Mouse (Mus musculus): ENCODE results near the gene Acot9. TPM values are rescaled to one million over a fixed set of nuclear protein-coding genes. Genes with fewer than 3 reads are reported as not detected.
A peak's percentile ranks its signal among the peaks of the same experiment; 100 is the strongest.

Acot9 gene
- 10 to 100 TPM; 36.2 to 38.2 TPM for total RNA-seq (2021)
- long read RNA-seq, experiment 1, transcript Acot9-201 (15 exons, 1,752 nt): major isoform, 37 of 41 reads
- long read RNA-seq, experiment 1, partial matches to known transcripts: 1 of 41 reads
- long read RNA-seq, experiment 1, other reads (novel, unspliced or antisense): 1 of 41 reads
- long read RNA-seq, experiment 2, transcript Acot9-201 (15 exons, 1,752 nt): major isoform, 56 of 66 reads
- long read RNA-seq, experiment 2, partial matches to known transcripts: 3 of 66 reads
- long read RNA-seq, experiment 2, other reads (novel, unspliced or antisense): 3 of 66 reads

DNA sequence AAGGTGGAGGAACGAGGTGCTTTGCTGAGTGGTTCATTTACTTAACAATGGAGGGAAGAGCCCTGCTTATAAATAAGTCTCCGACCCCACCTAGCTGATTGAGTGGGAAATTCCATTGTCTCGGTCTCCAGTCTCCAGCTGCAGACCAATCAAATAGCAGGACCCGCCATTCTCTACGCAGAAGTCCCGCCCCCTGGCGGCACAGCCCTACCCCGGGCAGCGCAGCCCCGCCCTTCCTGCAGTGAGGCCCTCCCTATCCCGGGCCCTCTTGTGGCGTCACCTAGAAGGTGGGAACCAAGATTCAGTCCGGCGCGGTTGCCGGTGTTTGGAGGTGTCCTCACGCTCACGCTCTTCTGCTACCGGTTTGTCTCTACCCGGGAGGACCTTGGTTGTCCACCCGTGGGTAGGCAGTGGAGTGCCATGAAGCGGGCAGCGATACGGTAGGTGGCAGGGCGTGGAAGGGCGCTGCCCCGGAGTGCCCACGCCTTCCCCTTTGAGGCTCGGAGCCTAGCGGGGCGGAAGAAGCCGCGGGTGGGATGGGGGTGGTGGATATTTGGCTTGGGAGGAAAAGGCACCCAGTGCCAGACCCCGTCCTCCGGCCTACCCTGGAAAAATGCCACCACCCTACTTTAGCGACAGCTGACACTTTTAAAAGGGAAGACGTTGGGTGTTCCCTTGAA lies at the start of gene Acot9:
Gene Acot9, plus strand, starts transcription at position 209 of the 680 bp plus-strand sequence.
- peak; percentile 50 to 70 for DNase-seq (ENCODE audit: low spot score in 2 of 2)

- DNase-seq (ENCODE audit: low spot score in 2 of 2): no peak
These were observed 47.7 kb upstream of the Acot9 start for GRCm38 (mm10) chrX:155214291-155215136.

GRCm38 (mm10) chrX:155215501-155216248 lies 46.6 kb upstream of the Acot9 start:
- no peak for DNase-seq (ENCODE audit: low spot score in 2 of 2)

GRCm38 (mm10) chrX:155216271-155216670 lies 46.0 kb upstream of the Acot9 start, which contains the start of gene Sat1:
Gene Sat1 (minus strand): TSS chrX:155216449.
- DNase-seq (ENCODE audit: low spot score in 2 of 2): peak; percentile 58 to 83

DNA sequence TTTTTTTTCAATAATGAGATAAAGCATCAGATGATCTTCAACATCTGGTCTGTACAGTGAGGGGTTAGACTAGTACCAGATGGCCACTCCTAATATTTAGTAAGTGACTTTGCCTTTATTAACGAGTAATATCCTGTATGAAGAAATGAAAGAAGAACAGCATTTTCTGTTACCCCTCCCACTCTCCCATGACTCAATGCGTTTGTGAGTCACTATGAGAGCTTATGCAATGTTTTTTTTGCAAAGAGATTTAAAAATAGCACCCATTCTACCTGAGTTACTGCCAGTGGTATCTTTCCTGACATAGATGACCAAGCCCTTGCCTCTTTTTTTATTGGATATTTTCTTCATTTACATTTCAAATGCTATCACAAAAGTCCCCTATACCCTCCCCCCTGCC lies 44.0 kb upstream of the Acot9 start:
- DNase-seq (ENCODE audit: low spot score in 2 of 2): no peak

GRCm38 (mm10) chrX:155256856-155257255 lies 5.4 kb upstream of the Acot9 start:
- DNase-seq (ENCODE audit: low spot score in 2 of 2): no peak

DNA sequence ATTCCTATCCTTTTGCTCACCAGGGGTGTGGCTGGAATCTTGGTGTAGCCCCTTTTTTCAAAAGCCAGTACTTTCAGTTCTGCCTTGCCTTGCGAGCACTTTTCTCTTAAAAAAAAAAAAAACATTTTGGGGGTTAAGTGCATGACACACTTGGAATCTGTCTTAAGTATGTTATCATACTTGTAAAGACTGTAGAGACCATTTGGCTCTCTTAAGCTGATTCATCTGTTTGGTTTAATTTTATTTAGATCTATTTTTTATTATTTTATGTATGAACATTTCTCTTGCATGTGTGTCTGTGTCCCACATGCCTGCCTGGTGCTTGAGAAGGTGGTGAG lies 641 bp downstream of the Acot9 start:
- no peak for DNase-seq (ENCODE audit: low spot score in 2 of 2)

- no peak for DNase-seq (ENCODE audit: low spot score in 2 of 2)
These were observed 16.2 kb downstream of the Acot9 start for GRCm38 (mm10) chrX:155278483-155278882.

DNA sequence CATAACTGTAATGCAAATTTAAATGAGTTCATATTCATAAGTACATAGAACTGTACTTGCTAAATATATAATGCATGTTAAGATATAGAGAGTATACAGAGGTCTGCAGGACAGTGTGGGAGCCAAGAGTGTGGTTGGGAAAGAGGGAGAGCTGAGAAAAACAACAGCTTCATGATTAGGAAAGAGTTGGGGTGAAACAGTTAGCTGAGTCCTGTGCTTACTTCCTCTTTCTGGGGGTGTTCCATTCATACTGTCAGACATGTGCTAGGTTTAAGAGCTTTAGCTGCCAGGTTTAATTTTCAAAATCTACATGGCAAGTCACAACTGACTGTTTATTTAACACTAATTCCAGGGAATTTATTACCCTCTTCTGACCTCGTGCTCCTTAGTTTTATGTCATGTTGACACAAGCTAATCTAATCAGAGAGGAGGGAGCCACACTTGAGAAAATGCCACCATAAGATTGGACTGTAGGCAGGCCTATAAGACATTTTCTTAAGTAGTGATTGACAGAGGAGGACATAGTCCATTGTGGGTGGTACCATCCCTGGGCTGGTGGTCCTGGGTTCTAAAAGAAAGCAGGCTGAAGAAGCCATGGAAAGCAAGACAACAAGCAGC lies 18.3 kb downstream of the Acot9 start:
- DNase-seq (ENCODE audit: low spot score in 2 of 2): no peak

DNA sequence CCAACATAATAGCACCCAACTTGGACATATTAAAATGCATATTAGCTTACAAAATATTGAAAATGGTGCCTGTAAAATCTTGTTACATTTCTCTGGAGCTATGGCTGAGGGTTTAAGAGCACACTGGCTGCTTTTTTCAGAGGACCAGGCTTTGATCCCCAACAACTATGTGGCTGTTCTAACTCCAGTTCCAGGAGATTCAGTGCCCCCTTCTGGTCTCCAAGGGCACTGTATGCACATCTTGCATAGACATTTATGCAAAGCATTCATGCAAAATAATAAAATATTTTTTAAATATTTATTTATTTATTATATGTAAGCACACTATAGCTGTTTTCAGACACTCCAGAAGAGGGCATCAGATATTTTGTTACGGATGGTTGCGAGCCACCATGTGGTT lies 44.1 kb downstream of the Acot9 start:
- DNase-seq (ENCODE audit: low spot score in 2 of 2): no peak

GRCm38 (mm10) chrX:155318005-155318404 lies 55.8 kb downstream of the Acot9 start:
- no peak for DNase-seq (ENCODE audit: low spot score in 2 of 2)

- DNase-seq (ENCODE audit: low spot score in 2 of 2): no peak
These were observed 75.3 kb downstream of the Acot9 start for GRCm38 (mm10) chrX:155337567-155337904.

DNA sequence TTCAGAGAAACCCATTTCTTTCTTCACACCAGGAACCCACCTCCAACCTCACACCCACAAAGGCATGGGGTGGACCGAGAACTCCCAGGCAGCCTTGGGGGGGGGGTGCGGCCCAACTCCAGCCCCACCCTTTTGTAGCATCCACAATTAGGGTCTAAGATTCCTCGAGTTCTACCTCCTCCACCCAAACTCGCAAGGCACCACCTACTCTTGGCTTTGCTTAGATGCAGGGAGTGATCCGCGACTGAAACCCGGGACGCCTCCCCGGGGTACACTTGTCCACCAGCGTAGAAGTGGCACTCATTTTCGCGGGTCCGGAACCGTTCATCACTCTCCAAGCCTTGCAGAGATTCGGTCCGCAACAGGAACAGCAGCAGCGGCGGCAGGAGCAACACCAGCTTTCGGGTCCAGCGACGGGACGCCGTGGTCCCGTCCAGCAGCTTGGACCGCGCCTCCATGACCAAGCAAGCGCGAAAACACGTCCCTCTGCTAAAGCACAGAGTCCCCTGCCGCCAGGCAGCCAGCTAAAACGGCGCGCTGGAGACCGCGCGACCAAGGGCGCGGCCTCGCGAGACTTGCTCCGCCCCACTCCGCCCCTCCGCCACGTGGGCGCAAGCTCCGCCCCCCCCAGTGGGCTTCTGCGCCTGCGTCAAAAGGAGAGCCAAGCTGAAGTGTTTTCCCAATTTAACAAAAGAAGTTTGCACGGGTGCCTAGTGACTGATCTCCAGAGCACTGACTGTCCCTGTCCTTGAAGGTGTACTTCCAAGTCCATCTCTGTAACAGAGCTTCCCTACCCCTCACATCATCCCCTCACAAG lies 75.9 kb downstream of the Acot9 start:
- DNase-seq (ENCODE audit: low spot score in 2 of 2): peak; percentile 60 to 66

DNA sequence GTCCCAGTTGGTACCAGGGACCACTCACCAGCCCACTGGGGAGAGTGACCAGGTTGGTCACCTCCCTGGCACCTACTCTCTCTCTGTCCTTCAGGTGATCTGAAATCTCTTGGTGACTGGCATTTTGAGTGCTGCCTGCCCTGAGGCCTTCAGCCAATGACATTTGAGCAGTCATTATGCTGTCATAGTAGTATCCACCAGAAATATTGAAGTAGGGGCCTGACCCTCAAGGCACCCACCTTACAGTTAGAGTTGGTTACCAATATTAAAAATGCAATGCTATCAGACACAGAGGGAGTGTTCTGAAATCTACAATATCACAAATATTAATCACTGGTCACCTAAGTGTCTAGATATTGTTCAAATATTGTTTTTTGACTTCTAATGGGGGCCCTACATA lies 78.4 kb downstream of the Acot9 start, which contains the start of gene Prdx4:
Gene Prdx4, minus strand, starts transcription at position 101 of the 400 bp plus-strand sequence.
- DNase-seq (ENCODE audit: low spot score in 2 of 2): no peak

- no peak for DNase-seq (ENCODE audit: low spot score in 2 of 2)
These were observed 84.0 kb downstream of the Acot9 start for GRCm38 (mm10) chrX:155346249-155346648.

Other genes with a start within 250 kb of the Acot9 start
- gene Magea5, start 199.3 kb upstream of the Acot9 start, total RNA-seq (2021): not detected
- gene Magea1, start 172.7 kb upstream of the Acot9 start, total RNA-seq (2021): not detected
- not detected for gene Magea2, start 168.8 kb upstream of the Acot9 start, total RNA-seq (2021)
- not detected for gene Cldn34b2, start 134.0 kb upstream of the Acot9 start, total RNA-seq (2021)
- 100 to 1,000 TPM; 117 to 120 TPM for gene Sat1, start 46.0 kb upstream of the Acot9 start, total RNA-seq (2021)
- gene Prdx4, start 78.3 kb downstream of the Acot9 start, total RNA-seq (2021): 100 to 1,000 TPM in 1 of 2 experiments, 10 to 100 TPM in 1; 87.6 to 110 TPM